Mouse (Mus musculus): ENCODE data around the gene Nxn.

GRCm38 (mm10) chr11:76397650-76398311, 1.2 kb downstream of the Nxn start:
- no peak for TF ChIP-seq TAL1 (IDR thresholded peaks at IDR 0.05; ENCODE audit: low read length)
- TF ChIP-seq GATA1 (IDR thresholded peaks at IDR 0.05; ENCODE audit: low read length) = no peak
